Mouse (Mus musculus) heart, postnatal 14 days (tissue): ENCODE measurements around the gene Rnf24. TPM values are rescaled to one million over a fixed set of nuclear protein-coding genes. Genes with fewer than 3 reads are reported as not detected.
A peak's percentile ranks its signal among the peaks of the same experiment; 100 is the strongest.

Experiments used
- DNase-seq, 2 experiments: peaks; one replicate each; pipeline ENCODE4 v3.0.0; 2021 to 2022
- intact Hi-C: fragments of 180-260 bp; cut with DNase I; formaldehyde crosslinking; loops from one replicate; pipeline ENCODE4 v1.15.1; 2025
- microRNA-seq, 2 experiments: library from miRNA; unstranded; fragments of <30 nt; microRNA quantifications; one replicate each; pipeline ENCODE4 v1.2.0; 2021 to 2022
- total RNA-seq, 2 experiments: library from RNA; stranded (reverse); gene quantifications; 2 replicates each; pipeline ENCODE4 v1.2.3; 2021

The Rnf24 gene
- total RNA-seq, 2 experiments from 2014 or later: 3.4 to 3.9 TPM

DNA sequence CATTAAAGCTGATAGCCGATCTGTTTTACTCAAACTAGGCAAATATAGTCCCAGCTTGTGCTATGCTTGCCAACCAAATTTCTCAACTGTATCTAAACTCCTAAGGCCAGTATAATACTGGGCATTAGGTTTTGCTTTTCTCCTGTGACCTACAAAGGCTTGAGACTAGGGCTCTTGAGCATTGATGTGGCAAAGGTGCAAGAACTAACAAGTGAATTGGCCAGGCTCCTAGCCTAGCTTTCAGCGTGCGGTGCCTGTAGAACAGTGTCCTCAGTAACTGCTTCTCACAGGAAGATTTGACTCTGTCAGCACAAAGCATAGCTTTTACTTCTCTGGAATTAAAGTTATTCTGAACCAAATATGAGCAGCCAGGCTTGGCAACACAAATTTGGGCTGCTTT lies 77.2 kb downstream of the Rnf24 start:
- intact Hi-C loops: no loop called here
- no peak for DNase-seq

DNA sequence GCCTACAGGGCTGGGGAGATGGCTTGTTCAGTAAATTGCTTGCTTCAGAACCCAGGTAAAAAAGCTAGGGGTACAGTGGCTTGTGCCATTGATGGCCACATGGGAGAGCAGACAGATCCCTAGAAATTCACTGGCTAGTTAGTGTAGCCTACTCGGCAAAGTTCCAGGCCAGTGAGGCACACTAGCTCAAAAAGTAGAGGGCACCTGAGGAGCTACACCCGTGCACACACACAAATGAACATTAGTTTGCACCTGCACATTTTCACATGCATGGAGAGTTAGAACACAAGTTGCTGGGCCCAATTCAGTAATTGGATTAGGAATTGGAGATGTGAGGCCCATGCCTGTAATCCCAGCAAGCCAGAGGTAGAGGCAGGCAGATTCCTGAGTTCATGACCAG lies 87.6 kb downstream of the Rnf24 start:
- intact Hi-C loops: loop anchor here (10.0 kb wide), 1 partner anchor 300 kb away; no protein-coding TSS in a partner anchor

DNA sequence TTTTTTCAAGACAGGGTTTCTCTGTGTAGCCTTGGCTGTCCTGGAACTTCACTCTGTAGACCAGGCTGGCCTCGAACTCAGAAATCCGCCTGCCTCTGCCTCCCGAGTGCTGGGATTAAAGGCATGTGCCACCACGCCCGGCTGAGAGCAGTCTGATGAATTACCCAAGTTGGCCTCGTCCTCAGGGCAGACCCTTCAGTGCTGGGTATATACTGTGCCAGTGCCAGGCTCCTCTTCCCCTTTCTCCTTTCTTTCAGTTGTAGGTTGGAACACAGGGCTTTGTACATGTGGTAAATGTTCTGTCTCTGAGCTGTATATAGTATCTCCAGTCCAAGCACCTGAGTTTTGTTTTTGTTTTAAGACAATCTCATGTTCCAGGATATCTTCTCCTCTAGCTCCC lies 88.7 kb downstream of the Rnf24 start:
- DNase-seq: no peak
- intact Hi-C loops: loop anchor here (5.0 to 10.0 kb wide), 2 partner anchors 248 to 299 kb away; no protein-coding TSS in a partner anchor

More for the DNA sequence above, 87.6 kb downstream of the Rnf24 start:
- no peak for DNase-seq

DNA sequence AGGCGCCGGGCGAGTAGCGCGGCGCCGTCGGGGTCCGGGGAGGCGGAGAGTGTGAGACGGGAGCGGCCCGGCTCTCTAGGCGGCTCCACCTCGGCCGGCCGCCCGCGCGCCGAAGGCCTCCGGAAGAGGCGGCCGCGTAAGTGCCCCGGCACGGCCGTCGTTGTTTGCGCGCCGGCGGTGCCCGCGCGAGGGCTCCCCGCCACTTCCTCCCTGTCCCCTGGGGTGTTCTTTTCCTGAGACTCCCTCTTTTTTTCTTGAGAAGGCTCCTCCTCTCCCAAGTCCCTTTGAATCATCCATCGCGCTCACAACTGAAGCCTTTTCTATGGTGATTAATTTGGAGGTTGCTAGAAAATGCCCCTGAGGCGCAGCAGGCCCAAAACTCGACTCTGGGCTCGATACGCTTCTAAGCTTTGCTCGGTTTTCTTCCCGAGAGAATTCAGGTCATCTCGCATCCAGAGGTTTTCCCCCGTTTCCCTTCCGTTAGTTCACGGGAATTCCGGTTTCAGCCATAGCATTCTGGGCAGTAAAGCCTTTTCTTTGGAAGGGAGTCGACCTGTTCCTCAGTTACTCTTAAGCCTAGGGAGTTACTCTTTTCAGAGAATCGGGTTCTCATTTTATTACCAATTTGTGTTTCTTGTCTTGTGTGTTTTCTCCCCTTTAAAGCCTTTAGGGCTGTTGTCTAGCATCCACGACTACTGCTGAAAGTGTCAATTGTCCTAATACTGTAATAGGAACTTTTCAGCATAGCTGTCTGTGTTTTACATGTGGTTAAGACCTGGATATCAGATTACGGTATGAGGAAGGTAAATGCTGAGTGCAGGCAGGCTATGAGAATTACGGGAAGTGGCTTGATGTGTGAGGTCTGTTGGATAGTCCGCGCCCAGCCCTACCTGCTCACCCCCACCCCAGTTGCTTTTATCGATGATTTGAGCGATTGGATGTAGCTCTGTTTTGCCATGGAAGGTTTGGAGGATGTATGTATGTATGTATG lies 89.7 kb downstream of the Rnf24 start:
- peak in 1 of 2 experiments; percentile 78 for DNase-seq
- intact Hi-C loops: loop anchor here (5.0 to 10.0 kb wide), 2 partner anchors 249 to 298 kb away; no protein-coding TSS in a partner anchor

DNA sequence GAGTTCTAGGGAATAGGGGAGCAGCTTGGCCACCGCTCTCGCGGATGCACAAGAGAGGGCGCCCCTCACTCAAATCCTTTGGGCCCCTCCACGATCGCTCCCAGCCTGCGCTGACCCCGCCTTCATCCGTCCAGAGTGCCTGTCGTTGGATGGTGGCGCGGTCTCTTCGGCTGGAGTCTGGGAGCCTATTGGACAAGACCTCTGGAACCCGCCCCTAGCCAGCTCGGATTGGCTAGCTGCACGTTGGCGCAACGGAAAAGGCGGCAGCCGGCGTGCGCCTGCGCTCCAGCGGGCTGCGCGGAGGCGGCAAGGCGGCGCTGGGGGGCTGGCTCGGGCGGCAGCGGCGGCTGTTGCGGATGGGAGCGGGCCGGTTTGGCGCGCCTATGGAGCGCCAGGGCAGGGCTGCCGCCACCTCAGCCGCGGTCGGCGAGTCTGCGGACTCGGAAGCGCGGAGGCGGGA lies 90.4 kb downstream of the Rnf24 start, which contains the start of gene Pank2:
Pank2 (plus strand) TSS at position 283 of the 460 bp plus-strand sequence.
- DNase-seq: peak; percentile 96 to 97
- intact Hi-C loops: loop anchor here (5.0 to 10.0 kb wide), 2 partner anchors 250 to 297 kb away; no protein-coding TSS in a partner anchor

DNA sequence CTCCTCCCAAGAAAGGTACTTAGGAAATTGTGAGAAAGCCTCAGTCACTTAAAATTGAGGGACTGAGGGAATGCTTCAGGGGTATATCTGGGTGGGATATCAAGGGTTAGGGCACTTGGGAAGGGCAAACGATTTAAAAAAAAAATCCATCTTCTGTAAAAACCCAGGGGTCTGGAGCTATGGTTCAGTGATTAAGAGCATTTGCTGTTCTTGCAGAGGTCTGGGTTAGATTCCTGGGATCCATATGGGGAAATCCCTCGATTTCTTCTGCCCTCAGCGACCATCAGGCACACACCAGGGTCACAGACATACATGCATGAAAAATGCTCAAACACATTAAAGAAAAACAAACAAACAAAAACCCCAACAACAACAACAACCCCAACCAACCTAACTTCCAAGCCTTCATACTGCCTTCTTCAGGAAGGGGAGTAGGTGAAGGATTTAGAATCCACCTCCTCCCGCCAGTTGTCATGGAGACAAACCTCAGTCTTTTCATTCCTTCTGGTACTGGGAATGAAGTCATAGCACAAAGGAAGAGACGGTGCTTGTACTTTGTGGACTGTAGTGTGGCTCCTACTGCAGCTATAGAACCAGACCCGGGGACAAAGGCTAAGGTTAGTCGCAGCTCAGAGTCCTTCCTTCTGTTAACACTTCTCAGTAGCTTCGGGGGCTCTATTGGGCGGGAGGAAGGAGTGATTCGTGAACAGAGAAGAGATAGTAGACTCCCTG lies 91.0 kb downstream of the Rnf24 start:
- DNase-seq: no peak
- intact Hi-C loops: loop anchor here (5.0 to 10.0 kb wide), 2 partner anchors 251 to 297 kb away; no protein-coding TSS in a partner anchor

DNA sequence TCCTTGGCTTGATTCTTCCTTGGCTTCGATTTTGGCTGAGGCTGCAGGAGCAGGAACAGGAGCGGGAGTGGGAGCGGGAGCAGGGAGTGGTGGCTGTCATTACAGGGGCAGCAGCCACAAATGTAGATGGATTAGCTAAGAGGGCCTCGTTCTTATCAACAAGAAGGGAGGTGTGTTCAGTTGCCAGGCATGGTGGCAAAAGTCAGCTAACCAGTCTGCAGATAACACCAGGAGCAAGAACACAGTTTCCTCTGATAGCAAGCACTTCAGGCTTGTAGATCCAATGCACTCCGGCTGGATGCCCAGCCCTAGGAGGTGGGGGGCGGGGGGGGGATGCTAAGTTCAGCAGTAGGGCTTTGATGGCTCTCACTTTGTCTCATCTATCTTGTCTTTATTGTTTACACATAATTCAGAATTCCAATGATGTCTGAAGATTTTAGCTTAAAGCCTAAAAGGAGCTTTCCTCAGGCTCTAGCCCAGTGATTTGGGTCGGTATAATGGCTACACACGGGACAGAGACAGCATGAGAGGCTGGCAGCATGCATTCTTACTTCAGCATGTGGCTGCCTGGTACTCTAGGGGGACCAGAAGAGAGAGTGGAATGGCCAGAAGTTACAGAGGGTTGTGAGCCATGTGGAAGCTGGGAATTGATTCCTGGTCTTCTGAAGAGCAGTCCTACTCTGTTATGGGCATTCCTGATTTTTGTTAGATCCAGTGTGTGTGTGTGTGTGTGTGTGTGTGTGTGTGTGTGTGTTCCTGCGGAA lies 92.0 kb downstream of the Rnf24 start:
- no peak for DNase-seq
- intact Hi-C loops: loop anchor here (5.0 to 10.0 kb wide), 2 partner anchors 252 to 296 kb away; no protein-coding TSS in a partner anchor

DNA sequence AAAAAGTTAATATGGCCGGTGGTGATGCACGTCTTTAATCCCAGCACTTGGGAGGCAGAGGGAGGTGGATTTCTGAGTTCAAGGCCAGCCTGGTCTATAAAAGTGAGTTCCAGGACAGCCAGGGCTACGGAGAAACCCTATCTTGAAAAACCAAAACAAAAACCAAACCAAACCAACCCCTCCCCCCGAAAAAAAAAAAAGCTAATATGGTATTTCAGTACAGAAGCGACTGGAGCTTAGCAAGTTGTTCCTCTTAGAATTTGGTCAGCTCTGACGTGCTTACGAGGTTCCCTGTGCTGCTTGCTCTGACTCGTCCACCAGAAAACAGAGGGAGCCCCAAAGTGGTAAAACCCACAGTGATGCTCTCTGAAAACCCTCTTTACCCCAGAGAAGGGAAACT lies 94.0 kb downstream of the Rnf24 start:
- intact Hi-C loops: no loop called here

DNA sequence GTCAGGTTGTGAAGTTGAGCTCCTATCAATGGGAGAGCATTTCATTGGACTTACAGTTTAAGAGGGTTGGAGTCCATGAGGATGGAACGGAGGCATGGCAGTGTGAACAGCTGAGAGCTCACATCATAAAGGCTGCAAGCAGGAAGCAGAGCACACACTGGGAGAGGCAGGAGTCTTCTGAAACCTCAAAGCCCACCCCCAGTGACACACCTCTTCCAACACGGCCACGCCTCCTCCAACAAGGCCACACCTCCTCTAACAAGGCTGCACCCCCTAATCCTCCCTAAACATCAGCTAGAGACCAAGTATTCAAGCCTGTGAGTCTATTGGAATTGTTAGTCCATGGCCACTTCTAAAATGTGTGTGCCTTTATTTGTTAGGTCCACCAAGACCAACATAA lies 97.0 kb downstream of the Rnf24 start:
- intact Hi-C loops: loop anchor here (2.0 kb wide), 1 partner anchor 77 kb away; no protein-coding TSS in a partner anchor

More for the DNA sequence above, 94.0 kb downstream of the Rnf24 start:
- no peak for DNase-seq

DNA sequence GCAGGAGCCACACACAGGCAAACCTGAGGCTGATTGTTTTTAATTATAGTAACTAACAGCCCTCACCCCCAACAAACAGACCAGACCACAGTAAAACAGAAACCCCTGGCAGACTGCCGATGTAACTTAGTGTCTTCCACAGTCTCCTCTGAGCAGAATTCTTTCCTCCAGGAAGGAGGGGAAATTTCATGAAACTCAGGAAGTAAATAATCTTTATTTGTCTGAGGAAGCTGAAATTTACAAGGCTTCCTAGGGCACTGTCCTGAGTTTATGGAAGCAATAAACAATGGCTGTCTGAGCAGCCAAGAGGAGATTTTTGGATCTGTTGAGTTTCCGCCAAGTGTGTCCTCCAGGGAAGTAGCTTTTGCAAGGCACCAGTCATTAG lies 98.4 kb downstream of the Rnf24 start:
- DNase-seq: no peak
- intact Hi-C loops: loop anchor here (1.0 to 2.0 kb wide), 2 partner anchors 76 to 159 kb away; no protein-coding TSS in a partner anchor

More for the DNA sequence above, 97.0 kb downstream of the Rnf24 start:
- no peak for DNase-seq

DNA sequence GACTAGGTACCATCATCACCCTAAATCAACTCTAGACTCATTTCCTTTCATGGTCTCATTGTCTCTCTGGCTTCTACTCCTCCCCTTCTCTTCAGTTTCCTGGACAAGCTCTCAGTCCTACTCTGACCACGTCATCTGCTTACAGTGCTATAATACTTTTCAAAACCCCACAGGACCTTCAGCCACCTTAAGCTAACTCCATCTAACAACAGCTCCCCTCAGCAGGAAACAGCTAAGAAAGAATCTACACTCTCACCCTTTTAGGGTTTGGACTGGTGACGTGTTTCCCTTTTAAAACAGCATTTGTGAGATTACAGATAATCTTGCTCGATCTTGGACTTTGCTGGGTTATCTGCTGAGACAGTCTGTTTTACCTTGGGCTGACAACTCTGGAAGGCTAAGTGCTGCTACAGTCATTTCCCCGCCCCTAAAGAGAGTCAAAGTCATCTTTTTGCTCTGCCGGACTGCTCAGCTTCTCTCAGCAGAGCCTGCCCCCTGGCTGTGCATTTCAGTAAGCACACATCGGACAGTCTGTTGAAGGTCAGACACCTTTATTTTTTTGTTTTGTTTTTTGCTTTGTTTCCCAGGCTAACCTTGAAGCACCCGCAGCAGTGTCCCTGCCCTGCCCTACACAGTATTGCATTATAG lies 98.9 kb downstream of the Rnf24 start:
- DNase-seq: peak; percentile 68 to 77
- intact Hi-C loops: loop anchor here (1.0 to 2.0 kb wide), 3 partner anchors 39 to 159 kb away; no protein-coding TSS in a partner anchor

Small RNA genes lying within 50 kb of the gene (microRNA-seq; reads per million reads assigned to microRNA genes)
- 9.4 to 18.6 reads per million in 2 experiments for gene Mir103-2

Other genes starting within 250 kb of the Rnf24 start
- gene Hspa12b, start 225.6 kb downstream of the Rnf24 start, total RNA-seq: 10 to 100 TPM; 42.9 to 48.2 TPM
- gene Gm11037, start 219.4 kb downstream of the Rnf24 start, total RNA-seq: not detected
- gene 1700037H04Rik, start 192.8 kb downstream of the Rnf24 start, total RNA-seq: 10 to 100 TPM; 11.1 to 12.2 TPM
- gene Cenpb, start 172.8 kb downstream of the Rnf24 start, total RNA-seq: 10 to 100 TPM; 60.6 to 61.0 TPM
- 10 to 100 TPM; 12.2 to 14.4 TPM for gene Cdc25b, start 165.9 kb downstream of the Rnf24 start, total RNA-seq
- gene Spef1, start 165.6 kb downstream of the Rnf24 start, total RNA-seq: 1 to 10 TPM; 7.6 to 8.3 TPM
- gene Ap5s1, start 145.8 kb downstream of the Rnf24 start, total RNA-seq: 10 to 100 TPM; 37.3 to 40.8 TPM
- gene Mavs, start 118.8 kb downstream of the Rnf24 start, total RNA-seq: 10 to 100 TPM; 52.1 to 54.8 TPM
- 10 to 100 TPM; 27.2 to 28.2 TPM for gene Pank2, start 90.4 kb downstream of the Rnf24 start, total RNA-seq
- gene Smox, start 138.6 kb upstream of the Rnf24 start, total RNA-seq: 10 to 100 TPM; 37.0 to 40.6 TPM
- gene Adra1d, start 209.4 kb upstream of the Rnf24 start, total RNA-seq: 1 to 10 TPM; 4.1 to 4.6 TPM